Mouse (Mus musculus): ENCODE measurements at regions not wholly inside any gene's neighbourhood (a gene's known extent, or its start where the extent isn't known, plus 50 kb on each side); places are given as distances from the start of the nearest gene placed in this dataset.
A peak's percentile ranks its signal among the peaks of the same experiment; 100 is the strongest.

DNA sequence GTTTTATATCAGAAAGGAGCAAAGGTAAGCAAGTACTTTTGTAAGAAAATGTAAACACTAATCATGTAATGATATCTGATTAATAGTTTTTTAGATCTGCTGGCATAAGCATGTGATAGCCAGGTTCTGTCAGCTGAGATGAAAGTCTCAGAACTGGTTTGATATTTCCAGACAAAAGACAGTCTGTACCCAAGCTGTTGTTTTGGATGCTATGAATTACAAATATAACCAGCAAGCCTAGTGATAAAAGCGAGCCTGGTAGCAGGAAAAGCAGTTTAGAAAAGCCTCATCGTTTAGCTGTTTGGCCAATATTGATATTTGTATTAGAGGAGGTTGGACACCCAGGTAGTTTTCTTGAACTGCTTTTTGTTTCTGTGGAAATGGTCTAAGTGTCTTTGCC lies 290.6 kb downstream of the Gpam start:
- Histone ChIP-seq H3K4me1 (ENCODE audit: control insufficient read depth, insufficient read depth, low read length) (no peaks in the 10 kb centered on the region), H3K36me3 (ENCODE audit: control insufficient read depth, insufficient read depth, low read length) (no peaks in the 10 kb centered on the region), H3K9me3 (ENCODE audit: control insufficient read depth, low read length) (no peaks in the 10 kb centered on the region), H3K9ac (ENCODE audit: low read length) (no peak overlapping the region), H3K27ac (ENCODE audit: low read depth, low read length) (no peak overlapping the region), H3K4me2 (ENCODE audit: low read depth) (no peak overlapping the region), H3K4me3 (ENCODE audit: low read depth, low read length) (no peak overlapping the region), H3K27me3 (ENCODE audit: control insufficient read depth, insufficient read depth, low read length) (no peaks in the 10 kb centered on the region)
- 94% methylated on average over 2 of the region's 2 CpGs for WGBS
- DNase-seq (ENCODE audit: low spot score), result no peak
- ATAC-seq (ENCODE audit: insufficient read depth, low FRiP score, low TSS enrichment), result no peak

DNA sequence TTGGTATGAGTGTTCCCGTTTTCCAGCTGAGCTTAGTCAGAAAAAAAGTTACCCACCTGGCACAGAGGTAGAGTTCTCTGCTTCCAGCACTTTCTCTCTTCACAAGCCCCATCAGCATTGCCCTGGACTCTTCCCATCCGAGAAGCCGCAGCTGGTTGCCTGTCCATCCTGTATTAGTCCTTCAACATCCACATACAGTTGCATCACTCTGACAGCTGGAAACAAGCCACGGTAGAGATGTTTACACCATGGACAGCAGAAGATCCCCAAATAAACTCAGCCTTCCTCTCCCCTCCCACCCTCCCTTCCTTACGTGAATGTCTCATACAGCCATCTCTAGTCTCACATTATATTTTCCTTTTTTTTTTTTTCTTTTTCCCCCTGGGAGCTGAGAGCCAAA lies 304.9 kb downstream of the Gpam start:
- Histone ChIP-seq H3K4me3 (ENCODE audit: low read depth, low read length) (no peak overlapping the region), H3K36me3 (ENCODE audit: control insufficient read depth, insufficient read depth, low read length) (no peaks in the 10 kb centered on the region), H3K27ac (ENCODE audit: low read depth, low read length) (no peak overlapping the region), H3K9me3 (ENCODE audit: control insufficient read depth, low read length) (no peaks in the 10 kb centered on the region), H3K4me2 (ENCODE audit: low read depth) (no peak overlapping the region), H3K27me3 (ENCODE audit: control insufficient read depth, insufficient read depth, low read length) (no peaks in the 10 kb centered on the region), H3K9ac (ENCODE audit: low read length) (no peak overlapping the region), H3K4me1 (ENCODE audit: control insufficient read depth, insufficient read depth, low read length) (no peaks in the 10 kb centered on the region)
- ATAC-seq (ENCODE audit: insufficient read depth, low FRiP score, low TSS enrichment) (no peak), DNase-seq (ENCODE audit: low spot score) (no peak)
- 89% methylated on average over 5 of the region's 5 CpGs for WGBS

DNA sequence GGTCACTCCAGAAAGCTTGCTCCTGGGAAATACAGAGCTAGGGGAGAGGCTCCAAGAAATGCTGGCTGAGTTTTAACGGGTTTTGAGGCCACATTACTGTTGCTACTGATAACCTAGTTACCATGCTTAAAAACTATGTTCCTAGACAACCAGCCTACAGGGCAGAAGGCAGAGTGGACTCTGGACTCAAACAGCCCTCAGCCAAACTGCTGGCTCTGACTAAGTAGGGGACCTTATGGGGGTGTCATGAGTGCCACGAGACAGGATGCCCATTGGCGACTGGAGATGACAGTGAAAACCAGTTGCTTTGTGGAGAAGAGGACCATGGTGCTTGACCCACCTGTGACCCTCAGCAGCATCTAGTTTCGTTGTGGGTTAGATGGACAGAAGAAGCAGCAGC lies 306.5 kb downstream of the Gpam start:
- no peak for DNase-seq (ENCODE audit: low spot score)
- H3K4me2 ChIP-seq (ENCODE audit: low read depth), result no peak overlapping the region
- no peak overlapping the region for H3K9ac ChIP-seq (ENCODE audit: low read length)
- H3K27ac ChIP-seq (ENCODE audit: low read depth, low read length), result no peak overlapping the region
- no peaks in the 10 kb centered on the region for H3K4me1 ChIP-seq (ENCODE audit: control insufficient read depth, insufficient read depth, low read length)
- ATAC-seq (ENCODE audit: insufficient read depth, low FRiP score, low TSS enrichment), result no peak
- H3K9me3 ChIP-seq (ENCODE audit: control insufficient read depth, low read length), result no peaks in the 10 kb centered on the region
- no peaks in the 10 kb centered on the region for H3K27me3 ChIP-seq (ENCODE audit: control insufficient read depth, insufficient read depth, low read length)
- H3K36me3 ChIP-seq (ENCODE audit: control insufficient read depth, insufficient read depth, low read length), result no peaks in the 10 kb centered on the region
- no peak overlapping the region for H3K4me3 ChIP-seq (ENCODE audit: low read depth, low read length)
- 85% methylated on average over 4 of the region's 4 CpGs for WGBS

DNA sequence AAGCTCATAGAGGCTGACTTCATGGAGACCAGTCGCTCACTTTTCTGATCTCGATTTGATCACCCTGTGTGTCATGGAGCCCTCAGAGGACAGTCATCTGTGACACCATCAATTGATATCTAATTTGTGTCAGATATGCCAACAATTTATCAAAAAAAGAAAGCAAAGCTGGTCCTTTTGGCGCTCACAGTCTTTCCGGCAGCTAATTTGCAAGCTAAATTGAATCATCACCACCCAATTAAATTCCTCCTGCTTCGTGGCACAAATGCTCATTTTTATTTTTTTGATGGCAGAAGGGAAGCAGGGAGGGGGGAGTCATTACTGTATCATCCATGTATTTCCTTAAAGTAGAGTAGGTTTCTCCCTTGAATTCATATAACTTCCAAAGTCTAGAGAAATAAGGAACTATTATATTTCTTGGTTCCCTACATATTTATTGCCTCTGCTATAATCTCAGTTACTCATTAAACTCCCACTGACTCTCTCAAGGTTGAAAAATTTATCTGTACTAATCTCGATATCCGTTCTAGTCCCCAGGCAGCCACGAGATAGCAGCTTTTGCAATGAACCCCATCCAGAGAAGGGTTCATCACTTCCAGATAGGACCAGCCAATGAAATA lies 325.8 kb downstream of the Gpam start:
- whole genome bisulfite sequencing, result 86% methylated on average over 8 of the region's 8 CpGs
- H3K27ac ChIP-seq (ENCODE audit: low read depth, low read length), result no peak overlapping the region
- no peak for ATAC-seq (ENCODE audit: insufficient read depth, low FRiP score, low TSS enrichment)

DNA sequence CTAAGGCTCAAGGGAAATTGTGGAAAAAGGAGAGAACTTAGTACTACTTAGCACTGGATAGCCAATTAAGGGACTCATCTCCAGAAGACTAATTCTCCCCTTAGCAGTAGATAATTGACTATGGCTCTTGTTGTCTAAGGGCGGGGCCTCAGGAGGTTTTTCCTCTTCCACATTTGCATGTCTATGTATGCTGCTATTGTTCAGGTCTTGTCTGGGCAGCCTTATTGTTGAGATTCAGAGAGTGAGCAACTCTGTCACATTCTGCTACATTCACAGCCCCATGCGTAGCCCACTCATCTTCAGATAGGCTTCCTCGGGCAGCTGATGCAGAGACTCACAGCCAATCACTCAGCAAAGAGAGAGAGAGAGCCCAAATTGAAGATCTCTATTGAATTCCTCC lies 339.9 kb downstream of the Gpam start:
- Histone ChIP-seq H3K27ac (ENCODE audit: low read depth, low read length) (no peak overlapping the region), H3K4me3 (ENCODE audit: low read depth, low read length) (no peak overlapping the region), H3K27me3 (ENCODE audit: control insufficient read depth, insufficient read depth, low read length) (no peaks in the 10 kb centered on the region), H3K36me3 (ENCODE audit: control insufficient read depth, insufficient read depth, low read length) (no peaks in the 10 kb centered on the region), H3K9ac (ENCODE audit: low read length) (no peak overlapping the region), H3K4me1 (ENCODE audit: control insufficient read depth, insufficient read depth, low read length) (no peaks in the 10 kb centered on the region), H3K9me3 (ENCODE audit: control insufficient read depth, low read length) (no peaks in the 10 kb centered on the region), H3K4me2 (ENCODE audit: low read depth) (no peak overlapping the region)
- DNase-seq (ENCODE audit: low spot score) (peak; percentile 14), ATAC-seq (ENCODE audit: insufficient read depth, low FRiP score, low TSS enrichment) (no peak)
- WGBS, result 80% methylated on average over 3 of the region's 3 CpGs

More for the DNA sequence above, 325.8 kb downstream of the Gpam start:
- Histone ChIP-seq H3K4me2 (ENCODE audit: low read depth) (no peak overlapping the region), H3K9ac (ENCODE audit: low read length) (no peak overlapping the region), H3K9me3 (ENCODE audit: control insufficient read depth, low read length) (no peaks in the 10 kb centered on the region), H3K36me3 (ENCODE audit: control insufficient read depth, insufficient read depth, low read length) (no peaks in the 10 kb centered on the region), H3K27me3 (ENCODE audit: control insufficient read depth, insufficient read depth, low read length) (no peaks in the 10 kb centered on the region), H3K4me1 (ENCODE audit: control insufficient read depth, insufficient read depth, low read length) (no peaks in the 10 kb centered on the region), H3K4me3 (ENCODE audit: low read depth, low read length) (no peak overlapping the region)
- no peak for DNase-seq (ENCODE audit: low spot score)

DNA sequence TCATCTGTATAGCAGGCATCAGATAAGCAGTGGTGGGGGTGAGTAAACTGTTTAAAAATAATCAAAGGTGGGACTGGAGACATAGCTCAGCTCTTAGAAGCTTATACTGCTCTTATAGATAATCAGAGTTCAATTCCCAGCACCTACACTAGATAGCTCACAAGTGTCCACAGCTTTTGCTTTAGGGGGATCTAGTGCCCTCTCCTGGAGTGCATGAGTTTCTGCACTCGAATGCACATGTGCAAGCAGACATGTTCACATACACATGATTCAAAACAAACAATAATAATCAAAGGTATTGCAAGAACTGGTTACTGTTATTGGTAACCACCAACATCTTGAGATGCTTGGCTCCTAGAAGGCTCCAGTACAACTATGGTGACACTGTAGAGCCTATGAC lies 343.3 kb downstream of the Gpam start:
- Histone ChIP-seq H3K9me3 (ENCODE audit: control insufficient read depth, low read length) (no peaks in the 10 kb centered on the region), H3K4me2 (ENCODE audit: low read depth) (no peak overlapping the region), H3K4me1 (ENCODE audit: control insufficient read depth, insufficient read depth, low read length) (no peaks in the 10 kb centered on the region), H3K36me3 (ENCODE audit: control insufficient read depth, insufficient read depth, low read length) (no peaks in the 10 kb centered on the region), H3K27me3 (ENCODE audit: control insufficient read depth, insufficient read depth, low read length) (no peaks in the 10 kb centered on the region), H3K27ac (ENCODE audit: low read depth, low read length) (no peak overlapping the region), H3K9ac (ENCODE audit: low read length) (no peak overlapping the region), H3K4me3 (ENCODE audit: low read depth, low read length) (no peak overlapping the region)
- DNase-seq (ENCODE audit: low spot score) (no peak), ATAC-seq (ENCODE audit: insufficient read depth, low FRiP score, low TSS enrichment) (no peak)
- 78% methylated on average over 1 of the region's 1 CpGs for WGBS

DNA sequence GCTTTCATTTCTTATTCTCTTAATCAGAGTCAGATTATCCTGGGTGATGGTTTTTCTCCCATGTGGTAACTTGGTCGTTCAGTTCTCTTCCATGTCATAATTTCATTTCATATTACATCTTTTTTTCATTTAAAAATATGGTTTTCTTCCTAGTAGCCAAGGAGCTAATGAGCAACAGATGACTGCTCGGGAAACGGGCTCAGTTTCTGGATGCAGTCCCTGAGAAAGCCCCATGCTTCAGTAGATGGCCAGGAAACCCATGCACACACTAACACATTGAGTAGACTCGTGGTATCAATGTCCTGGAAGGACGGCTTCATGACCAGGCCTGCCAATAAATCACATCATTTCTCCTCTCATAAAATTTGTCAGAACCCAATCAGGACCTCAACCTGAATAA lies 369.3 kb downstream of the Gpam start:
- Histone ChIP-seq H3K27me3 (ENCODE audit: control insufficient read depth, insufficient read depth, low read length) (no peaks in the 10 kb centered on the region), H3K4me1 (ENCODE audit: control insufficient read depth, insufficient read depth, low read length) (no peaks in the 10 kb centered on the region), H3K4me3 (ENCODE audit: low read depth, low read length) (no peak overlapping the region), H3K27ac (ENCODE audit: low read depth, low read length) (no peak overlapping the region), H3K9me3 (ENCODE audit: control insufficient read depth, low read length) (no peaks in the 10 kb centered on the region), H3K4me2 (ENCODE audit: low read depth) (no peak overlapping the region), H3K9ac (ENCODE audit: low read length) (no peak overlapping the region), H3K36me3 (ENCODE audit: control insufficient read depth, insufficient read depth, low read length) (no peaks in the 10 kb centered on the region)
- no peak for DNase-seq (ENCODE audit: low spot score)
- ATAC-seq (ENCODE audit: insufficient read depth, low FRiP score, low TSS enrichment), result no peak
- WGBS, result 71% methylated on average over 5 of the region's 5 CpGs

DNA sequence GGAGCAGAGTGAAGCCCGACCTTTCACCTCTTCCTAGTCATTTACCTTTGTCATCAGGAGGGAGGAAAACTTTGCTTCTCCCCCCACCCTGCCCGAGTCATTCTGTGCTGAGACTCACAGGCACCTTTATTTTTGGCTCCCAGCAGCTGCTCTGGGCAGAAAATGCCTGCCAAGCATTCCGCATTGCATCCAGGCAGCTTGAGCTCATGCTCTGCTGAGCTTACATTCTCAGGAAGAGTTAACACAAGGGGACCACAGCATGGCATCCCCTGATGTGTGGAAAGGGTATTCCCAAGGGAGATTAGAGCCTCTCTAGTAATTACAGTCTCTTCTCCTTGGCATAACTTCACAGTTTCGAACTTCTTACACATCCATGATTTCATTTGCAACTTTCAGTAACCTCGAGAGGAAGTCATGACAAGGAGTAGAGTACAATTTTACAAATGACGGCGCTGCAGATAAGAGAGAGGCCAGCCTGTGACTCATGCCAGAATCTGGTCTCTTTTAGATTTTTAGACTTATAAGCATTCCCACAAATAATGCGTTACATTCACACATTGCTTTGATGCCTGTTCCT lies 370.3 kb downstream of the Gpam start:
- Histone ChIP-seq H3K4me2 (ENCODE audit: low read depth) (no peak overlapping the region), H3K9me3 (ENCODE audit: control insufficient read depth, low read length) (no peaks in the 10 kb centered on the region), H3K36me3 (ENCODE audit: control insufficient read depth, insufficient read depth, low read length) (no peaks in the 10 kb centered on the region), H3K4me3 (ENCODE audit: low read depth, low read length) (no peak overlapping the region), H3K27me3 (ENCODE audit: control insufficient read depth, insufficient read depth, low read length) (no peaks in the 10 kb centered on the region), H3K27ac (ENCODE audit: low read depth, low read length) (no peak overlapping the region), H3K4me1 (ENCODE audit: control insufficient read depth, insufficient read depth, low read length) (no peaks in the 10 kb centered on the region), H3K9ac (ENCODE audit: low read length) (no peak overlapping the region)
- ATAC-seq (ENCODE audit: insufficient read depth, low FRiP score, low TSS enrichment) (no peak), DNase-seq (ENCODE audit: low spot score) (peak; percentile 15)
- WGBS, result 81% methylated on average over 8 of the region's 8 CpGs

DNA sequence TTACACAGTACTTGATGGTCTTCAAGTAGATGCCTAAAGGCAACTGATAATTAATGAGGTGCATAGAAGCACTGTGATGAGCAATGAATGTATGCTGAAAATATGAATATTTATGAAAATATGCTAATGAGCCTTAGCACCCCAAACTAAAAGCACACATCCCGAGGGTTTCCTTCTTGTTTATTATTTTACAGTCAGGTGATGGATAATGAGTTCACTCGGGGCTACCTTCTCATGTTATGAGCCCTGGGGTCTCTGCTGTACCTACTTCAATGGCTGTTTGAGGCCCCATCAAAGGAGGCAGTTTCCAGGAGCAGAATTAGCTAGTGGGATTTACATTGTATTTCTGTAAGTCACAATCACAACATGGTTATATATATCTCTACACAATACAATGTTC lies 371.6 kb downstream of the Gpam start:
- no peak overlapping the region for H3K4me3 ChIP-seq (ENCODE audit: low read depth, low read length)
- WGBS, result 68% methylated on average over 2 of the region's 2 CpGs
- no peak for DNase-seq (ENCODE audit: low spot score)
- H3K27me3 ChIP-seq (ENCODE audit: control insufficient read depth, insufficient read depth, low read length), result no peaks in the 10 kb centered on the region
- H3K36me3 ChIP-seq (ENCODE audit: control insufficient read depth, insufficient read depth, low read length), result no peaks in the 10 kb centered on the region
- no peak for ATAC-seq (ENCODE audit: insufficient read depth, low FRiP score, low TSS enrichment)
- no peak overlapping the region for H3K4me2 ChIP-seq (ENCODE audit: low read depth)
- H3K9me3 ChIP-seq (ENCODE audit: control insufficient read depth, low read length), result no peaks in the 10 kb centered on the region
- no peak overlapping the region for H3K9ac ChIP-seq (ENCODE audit: low read length)
- H3K27ac ChIP-seq (ENCODE audit: low read depth, low read length), result no peak overlapping the region
- H3K4me1 ChIP-seq (ENCODE audit: control insufficient read depth, insufficient read depth, low read length), result no peaks in the 10 kb centered on the region

All from neural tube, embryonic 11.5 days (tissue).